Mouse (Mus musculus) small intestine, adult 2 months (tissue): Measurements from ENCODE around the gene Wwox.

Experiments
- CTCF ChIP-seq: fragments of 200-500 bp; IDR thresholded peaks from 2 replicates; pipeline ENCODE4 v1.5.1; 2012; ENCODE audit warnings: low read depth, mild to moderate bottlenecking, control low read depth, inconsistent platforms, low read length, moderate library complexity, mixed read lengths; ENCODE audit not compliant: insufficient replicate concordance, insufficient read length; ENCODE audit errors: extremely low read depth
- POLR2A ChIP-seq: fragments of 200-500 bp; IDR thresholded peaks from 2 replicates; pipeline ENCODE4 v1.6.1; 2012; ENCODE audit warnings: low read depth, mild to moderate bottlenecking, control low read depth, inconsistent platforms, low read length, moderate library complexity

DNA sequence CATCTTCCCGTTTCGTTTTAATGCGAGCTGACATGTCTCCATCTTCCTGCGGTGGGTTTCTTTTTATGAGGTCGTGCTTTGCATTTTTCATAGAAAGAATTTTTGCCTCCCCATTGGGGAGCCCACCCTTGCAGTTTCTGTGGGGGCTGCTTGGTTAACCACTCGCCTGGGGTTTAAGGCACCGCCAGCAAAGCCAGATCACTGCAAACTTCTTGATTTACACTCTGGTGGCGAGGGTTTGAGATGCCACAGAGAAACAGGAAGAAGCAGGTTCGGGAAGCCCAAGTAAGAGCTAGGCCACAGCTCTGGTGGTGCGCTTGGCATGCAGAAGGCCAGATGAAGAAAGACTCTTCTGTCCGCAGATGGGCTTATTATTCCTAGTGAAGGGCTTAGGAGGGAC is 789.4 kb downstream of the Wwox start:
- TF ChIP-seq POLR2A (no peak), CTCF (no peak)
